Mouse (Mus musculus): ENCODE data around the gene Zcchc18.

DNA sequence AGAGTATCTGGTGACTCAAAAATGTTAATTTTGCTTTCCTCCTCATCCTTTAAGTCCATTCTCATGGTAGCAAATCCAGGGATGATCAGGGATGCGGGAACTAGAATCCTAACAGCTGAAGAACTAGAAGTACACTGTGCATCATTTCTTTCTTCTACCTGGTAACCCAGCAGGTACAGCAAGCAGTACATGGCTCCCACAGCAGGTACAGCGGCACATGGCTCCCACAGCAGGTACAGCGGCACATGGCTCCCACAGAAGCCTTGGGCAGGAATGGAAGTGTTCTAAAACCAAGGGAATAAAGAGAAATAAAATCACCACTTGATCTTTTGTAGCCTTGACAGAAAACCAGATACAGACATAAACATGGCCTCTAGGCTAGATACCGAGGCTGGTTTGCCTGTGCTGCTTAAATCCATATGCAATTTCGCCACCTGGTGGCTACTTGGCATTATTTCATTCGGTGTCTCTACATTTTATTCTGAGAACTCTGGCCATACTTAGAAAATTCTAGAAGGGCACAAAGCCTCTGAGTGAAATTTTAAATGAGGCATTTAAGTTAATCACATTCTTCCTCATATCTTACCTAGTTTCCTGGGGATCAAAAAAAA lies 22.2 kb downstream of the Zcchc18 start:
- no peak for TF ChIP-seq CTCF (IDR thresholded peaks at IDR 0.05; ENCODE audit: low read depth, low read length)
- TF ChIP-seq POLR2A (IDR thresholded peaks at IDR 0.05; ENCODE audit: borderline replicate concordance, low read depth, low read length) = no peak

Measured in bone marrow macrophage, adult 2 months (primary cell).